9 mouse cellular contexts compared by ENCODE assay signal in genomic region chr1:42693101-42693715, GRCm38 (mm10). TPM values are rescaled to one million over a fixed set of nuclear protein-coding genes. Genes with fewer than 3 reads are reported as not detected.
DNase-seq lines count a peak whose midpoint lies in the region; ATAC-seq lines count a peak whose summit lies in the region.
"Had no signal": no experiment of that assay in that cellular context is flagged by ENCODE, and none has a peak within 500 bp of the region (broad histone marks: within the 10 kb centered on the region; RNA-seq: fewer than 3 reads in every experiment).

No protein-coding gene starts in this region.

- peak overlapping the region; percentile 91 for H3K4me2 ChIP-seq in heart, embryonic 11.5 days
- H3K4me2 ChIP-seq in stomach, embryonic 16.5 days (ENCODE audit: low read depth, low read length): peak overlapping the region; percentile 48; the same call in 1 of the 2 replicates

- H3K4me3 ChIP-seq in heart, embryonic 11.5 days (ENCODE audit: low read depth, low read length): peak overlapping the region; percentile 54; the same call in 1 of the 2 replicates
- H3K4me3 ChIP-seq in megakaryocyte, embryonic 14.5 days (replicated peaks): peak overlapping the region; percentile 65
- H3K4me3 ChIP-seq in limb, embryonic 10.5 days: peak overlapping the region; percentile 53
- H3K4me3 ChIP-seq in stomach, embryonic 16.5 days (replicated peaks; ENCODE audit: low read length): peak overlapping the region; percentile 35

- under 1% methylated on average over 21 of the region's 21 CpGs for WGBS in heart, embryonic 11.5 days (ENCODE audit: insufficient replicate concordance)
- 1% methylated on average over 21 of the region's 21 CpGs for WGBS in limb, embryonic 10.5 days
- WGBS in stomach, embryonic 16.5 days: 1% methylated on average over 21 of the region's 21 CpGs

- ATAC-seq in heart, embryonic 11.5 days (replicated peaks; ENCODE audit: insufficient number of reproducible peaks, low FRiP score, low TSS enrichment): no peak
- no peak for ATAC-seq in megakaryocyte, adult 5-6 weeks (ENCODE audit: poor library complexity, severe bottlenecking)
- ATAC-seq in stomach, embryonic 16.5 days (ENCODE audit: insufficient read depth, low FRiP score): no peak
- no peak for ATAC-seq in monocyte, adult 5-6 weeks (replicated peaks; ENCODE audit: insufficient number of reproducible peaks, low FRiP score, low TSS enrichment, poor library complexity, severe bottlenecking)

- no peaks in the 10 kb centered on the region for H3K36me3 ChIP-seq in heart, embryonic 11.5 days (ENCODE audit: control insufficient read depth, insufficient read depth, low read length)
- H3K36me3 ChIP-seq in megakaryocyte, embryonic 14.5 days (replicated peaks; ENCODE audit: low read length): no peaks in the 10 kb centered on the region
- no peaks in the 10 kb centered on the region for H3K36me3 ChIP-seq in limb, embryonic 10.5 days
- H3K36me3 ChIP-seq in stomach, embryonic 16.5 days (ENCODE audit: control insufficient read depth, insufficient read depth, low read length): no peaks in the 10 kb centered on the region

- H3K27ac ChIP-seq in heart, embryonic 11.5 days (ENCODE audit: low read depth, low read length): no peak overlapping the region
- H3K27ac ChIP-seq in limb, embryonic 10.5 days: no peak overlapping the region
- H3K27ac ChIP-seq in stomach, embryonic 16.5 days (ENCODE audit: low read length): no peak overlapping the region

- peaks cover 11% of the 10 kb centered on the region for H3K4me1 ChIP-seq in heart, embryonic 11.5 days (ENCODE audit: control insufficient read depth, insufficient read depth, low read length)
- H3K4me1 ChIP-seq in megakaryocyte, embryonic 14.5 days: peaks cover 41% of the 10 kb centered on the region
- peaks cover 44% of the 10 kb centered on the region for H3K4me1 ChIP-seq in limb, embryonic 10.5 days
- H3K4me1 ChIP-seq in stomach, embryonic 16.5 days (ENCODE audit: control insufficient read depth, insufficient read depth, low read length): peaks cover 20% of the 10 kb centered on the region

- peaks cover 92% of the 10 kb centered on the region for H3K27me3 ChIP-seq in heart, embryonic 11.5 days (ENCODE audit: control insufficient read depth, insufficient read depth, low read length)
- H3K27me3 ChIP-seq in megakaryocyte, embryonic 14.5 days (replicated peaks): peaks cover 91% of the 10 kb centered on the region
- peaks cover 100% of the 10 kb centered on the region for H3K27me3 ChIP-seq in limb, embryonic 10.5 days (ENCODE audit: low read depth, poor library complexity, severe bottlenecking)
- peaks cover 85% of the 10 kb centered on the region for H3K27me3 ChIP-seq in stomach, embryonic 16.5 days (ENCODE audit: control insufficient read depth, insufficient read depth, low read length)

- no peak for DNase-seq in heart, postnatal 10 days
- peak; percentile 40 for DNase-seq in limb, embryonic 10.5 days (ENCODE audit: low spot score)
- DNase-seq in urinary bladder, postnatal 4 days (ENCODE audit: low spot score in 2 of 2): no peak

- intact Hi-C loops in heart, postnatal 10 days (cut with DNase I): loop anchor here (10.0 kb wide), 1 partner anchor 1418 kb away; no protein-coding TSS in a partner anchor

- H3K9me3 ChIP-seq in heart, embryonic 11.5 days (replicated peaks; ENCODE audit: control insufficient read depth, low read length): no peaks in the 10 kb centered on the region
- peaks cover 5% of the 10 kb centered on the region; the same call in 1 of the 2 replicates for H3K9me3 ChIP-seq in megakaryocyte, embryonic 14.5 days
- no peaks in the 10 kb centered on the region for H3K9me3 ChIP-seq in limb, embryonic 10.5 days (replicated peaks)
- H3K9me3 ChIP-seq in stomach, embryonic 16.5 days (replicated peaks; ENCODE audit: control insufficient read depth, low read length): no peaks in the 10 kb centered on the region

- H3K9ac ChIP-seq in heart, embryonic 11.5 days (ENCODE audit: low read depth, low read length): no peak overlapping the region
- no peak overlapping the region for H3K9ac ChIP-seq in stomach, embryonic 16.5 days (ENCODE audit: low read length)

RNA-seq across cellular contexts. Expression of gene Pou3f3, which starts 2.4 kb away (rescaled TPM):
- 0.10 and 0.19 TPM in 2 replicates for polyA plus RNA-seq in heart, embryonic 11.5 days (2014; fragmentation: Nextera tagmentation; extraction: Ambion mirVana)
- not detected for total RNA-seq in heart, postnatal 10 days (2021)
- polyA plus RNA-seq in megakaryocyte, embryonic 14.5 days (2012; ENCODE audit: insufficient read depth, low replicate concordance): not detected in 2 replicates
- total RNA-seq in megakaryocyte, adult 5-6 weeks (2015): not detected in 2 replicates
- total RNA-seq in megakaryocyte, adult 5-6 weeks (2017): not detected in 2 replicates
- 0.11 TPM in 1 of 2 replicates, not detected in the other for polyA plus RNA-seq in limb, embryonic 10.5 days (2016; fragmentation: Nextera tagmentation; extraction: Ambion mirVana)
- polyA plus RNA-seq in stomach, embryonic 16.5 days (2015; fragmentation: Nextera tagmentation; extraction: Ambion mirVana): not detected in 2 replicates
- not detected in 3 replicates for total RNA-seq in monocyte, adult 5-6 weeks (2017)
- polyA plus RNA-seq: small intestine, adult 2 months had no signal
